Mouse (Mus musculus): Measurements from ENCODE around the gene Cux1.
A peak's percentile ranks its signal among the peaks of the same experiment; 100 is the strongest.
"Not testable (repeated sequence)": the region's sequence is repeated elsewhere in the genome, so short reads cannot be mapped to it uniquely, and the experiment has no call there.

The Cux1 gene

DNA sequence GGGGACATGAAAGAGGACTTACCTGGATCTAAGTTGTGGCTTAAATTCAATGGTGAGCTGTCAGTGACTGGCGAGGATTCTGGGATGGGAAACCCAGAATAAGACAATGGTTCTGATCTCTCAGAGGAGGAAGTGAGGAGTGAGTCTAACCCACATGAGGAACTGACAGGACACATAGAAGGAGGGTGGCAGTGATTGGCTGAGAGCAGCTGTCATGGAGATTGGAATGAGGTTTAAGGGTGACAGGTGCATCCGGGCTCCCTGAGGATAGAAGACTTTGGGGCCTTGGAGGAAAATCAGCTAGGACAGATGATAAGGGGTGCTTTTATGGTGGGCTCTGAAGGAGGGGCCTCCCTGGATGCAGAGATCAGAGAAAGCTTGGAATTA lies 320.8 kb downstream of the Cux1 start, which contains the start of gene Sh2b2:
TSS of gene Sh2b2 (minus strand) at position 105 of the 387 bp plus-strand sequence.
- no peak for DNase-seq (ENCODE audit: low spot score in 2 of 2)

DNA sequence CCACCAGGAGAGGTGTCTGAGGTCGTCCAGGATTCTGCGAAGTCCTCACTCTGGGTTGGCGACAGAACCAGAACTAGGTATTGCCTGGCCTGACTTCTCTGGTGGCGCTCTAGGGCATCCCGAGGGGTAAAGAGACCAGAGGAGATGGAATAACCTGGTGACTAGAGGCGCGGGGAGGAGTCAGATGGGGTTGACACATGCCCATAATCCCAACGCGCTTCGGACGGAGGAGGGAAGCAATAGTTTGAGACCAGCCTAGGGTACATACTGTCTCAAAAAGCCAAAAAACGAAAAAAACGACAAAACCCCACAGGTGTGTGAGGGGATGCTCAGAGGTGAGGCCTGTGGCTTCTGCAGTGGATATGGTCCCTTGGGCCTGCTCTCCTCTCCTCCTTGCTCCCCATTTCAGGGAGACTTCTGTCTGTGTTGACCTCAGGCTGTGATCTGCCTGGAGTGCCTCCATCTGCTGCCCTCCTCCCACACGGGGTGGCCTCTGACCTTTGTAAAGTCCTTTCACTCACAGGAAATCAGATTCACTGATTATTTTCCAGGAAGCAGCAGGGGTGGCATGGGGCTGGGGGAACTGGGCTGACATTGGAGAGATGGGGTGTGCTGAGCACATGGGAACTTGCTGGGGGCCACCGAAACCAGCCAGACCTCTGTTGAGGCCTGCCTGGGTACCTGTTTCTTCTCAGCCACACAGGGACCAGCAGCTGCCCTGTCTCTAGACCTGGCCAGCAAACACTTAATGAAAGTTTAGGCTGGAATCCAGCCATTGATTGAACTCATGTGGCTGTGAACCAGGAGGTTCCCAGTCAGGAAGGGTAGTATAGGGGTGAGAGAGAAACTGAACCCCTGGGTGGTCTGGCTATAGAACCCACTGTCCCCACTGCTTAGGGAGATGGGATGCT lies 321.5 kb downstream of the Cux1 start:
- no peak for DNase-seq (ENCODE audit: low spot score in 2 of 2)

DNA sequence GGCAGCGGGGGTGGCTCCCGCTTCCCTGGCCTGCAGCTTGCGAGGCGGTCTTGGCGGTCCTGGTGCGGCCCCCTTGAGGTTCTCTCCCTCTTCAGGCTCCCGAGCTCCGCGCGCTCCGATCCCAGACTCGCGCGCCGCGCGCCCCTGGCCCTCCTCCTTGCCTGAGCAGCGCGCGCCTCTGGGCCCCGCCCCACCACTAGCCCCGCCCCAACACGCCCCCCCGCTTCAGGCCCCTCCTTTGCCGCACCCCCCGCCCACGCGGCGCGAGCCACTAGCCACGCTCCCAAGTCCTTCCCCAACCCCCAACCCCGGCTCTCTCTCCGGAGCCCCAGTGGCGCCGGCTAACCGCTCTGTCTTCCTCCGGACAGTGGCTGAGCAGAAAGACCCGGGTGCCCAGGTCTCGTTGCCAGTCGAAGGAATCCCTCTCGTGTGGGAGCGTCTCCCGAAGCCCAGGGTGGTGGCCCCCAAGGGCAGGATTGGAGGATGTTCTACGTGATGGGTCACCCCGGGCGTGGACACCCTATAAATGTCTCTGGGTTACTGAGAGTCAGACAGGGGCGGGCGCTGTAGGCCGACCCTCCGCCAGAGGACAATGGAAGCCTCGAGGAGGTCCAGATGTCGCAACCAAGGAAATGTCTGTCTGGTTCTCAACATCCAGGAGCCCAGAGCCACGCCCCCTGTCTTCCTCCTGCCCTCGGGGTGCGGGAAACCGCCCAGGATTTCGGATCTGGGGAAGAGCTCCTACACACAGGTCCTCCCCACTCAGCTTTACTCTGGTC lies 322.3 kb downstream of the Cux1 start:
- DNase-seq (ENCODE audit: low spot score in 2 of 2), result peak; percentile 64 to 76

DNA sequence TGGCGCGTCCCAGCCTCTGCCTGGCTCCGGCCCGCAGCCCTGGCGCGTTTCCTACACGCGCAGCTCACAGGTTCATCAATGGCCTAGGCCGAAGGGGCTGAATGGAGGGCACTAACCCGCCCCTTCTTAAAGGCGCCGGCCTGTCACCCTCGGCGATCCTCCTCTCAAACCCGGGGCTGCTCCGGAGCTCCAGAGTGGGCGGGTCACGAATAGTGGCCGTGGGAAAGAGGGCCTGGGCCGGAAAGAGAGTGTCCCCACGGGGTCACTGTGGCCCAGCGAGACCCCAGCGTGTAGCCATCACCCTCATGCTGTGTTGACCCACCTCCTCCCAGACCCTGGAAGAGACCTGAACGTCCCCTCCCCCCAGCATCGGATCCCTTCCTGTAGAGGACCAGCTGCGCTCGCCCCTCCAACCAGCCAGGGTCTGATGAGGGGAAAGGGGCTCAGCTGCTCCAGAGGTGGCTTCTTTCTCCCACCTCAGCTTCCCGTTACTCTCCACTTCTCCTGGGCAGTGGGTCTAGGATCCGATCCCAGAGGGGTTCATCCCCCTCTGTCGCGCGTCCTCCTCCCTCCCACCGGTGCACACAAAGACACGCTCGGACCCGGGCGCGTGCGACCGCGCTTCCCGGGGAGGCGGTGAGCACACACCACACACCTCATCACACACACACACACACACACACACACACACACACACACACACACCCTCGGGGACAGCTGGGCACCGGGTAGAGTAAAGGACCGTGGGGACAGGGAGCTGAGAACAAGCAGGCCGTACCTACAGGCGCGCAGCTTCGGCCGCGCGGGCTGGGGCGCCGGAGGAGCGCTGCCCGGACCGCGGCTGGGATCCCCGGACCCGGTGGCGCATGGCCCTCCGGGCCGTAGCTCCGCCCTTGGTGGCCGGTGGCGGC lies 323.2 kb downstream of the Cux1 start:
- DNase-seq (ENCODE audit: low spot score in 2 of 2), result peak in 1 of 2 experiments; percentile 30

DNA sequence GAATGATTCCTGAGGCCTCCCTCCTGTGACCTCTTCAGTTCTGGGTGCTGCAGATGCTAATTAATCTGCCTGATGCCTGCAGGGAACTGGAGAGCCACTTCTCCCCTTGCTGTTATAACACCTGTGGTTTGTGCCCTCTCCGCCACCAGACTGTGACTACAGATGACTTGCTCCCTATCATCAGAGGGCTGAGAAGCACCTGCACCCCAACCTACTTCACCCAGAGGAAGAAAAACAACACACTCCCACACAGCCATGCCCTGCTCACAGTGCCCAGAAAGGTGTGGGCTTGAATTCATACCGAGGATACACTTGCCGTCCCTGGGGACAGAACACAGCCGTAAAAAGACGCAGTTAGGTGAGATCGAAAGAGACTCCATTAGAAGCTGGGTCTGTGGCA lies 326.1 kb downstream of the Cux1 start:
- no peak for DNase-seq (ENCODE audit: low spot score in 2 of 2)

DNA sequence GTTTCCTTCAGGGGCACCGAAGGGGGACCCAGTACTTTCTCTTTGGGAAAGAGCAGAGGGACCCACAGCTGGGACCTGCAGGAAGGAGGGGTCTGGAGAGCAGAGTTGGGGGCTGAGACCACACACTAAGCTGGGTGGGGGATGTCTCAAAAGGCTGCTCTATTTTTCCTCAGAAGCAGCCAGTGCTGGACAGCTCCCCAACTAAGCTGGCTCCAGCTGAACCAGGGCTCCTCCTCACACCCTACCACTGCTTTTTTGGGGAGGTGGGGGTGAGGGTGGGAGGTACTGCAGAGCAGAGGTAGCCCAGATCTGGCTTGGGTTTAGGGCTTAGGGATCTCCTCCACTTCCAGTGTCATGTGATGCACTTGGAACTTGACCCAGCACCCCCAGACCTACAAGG lies 326.9 kb downstream of the Cux1 start:
- no peak for DNase-seq (ENCODE audit: low spot score in 2 of 2)

DNA sequence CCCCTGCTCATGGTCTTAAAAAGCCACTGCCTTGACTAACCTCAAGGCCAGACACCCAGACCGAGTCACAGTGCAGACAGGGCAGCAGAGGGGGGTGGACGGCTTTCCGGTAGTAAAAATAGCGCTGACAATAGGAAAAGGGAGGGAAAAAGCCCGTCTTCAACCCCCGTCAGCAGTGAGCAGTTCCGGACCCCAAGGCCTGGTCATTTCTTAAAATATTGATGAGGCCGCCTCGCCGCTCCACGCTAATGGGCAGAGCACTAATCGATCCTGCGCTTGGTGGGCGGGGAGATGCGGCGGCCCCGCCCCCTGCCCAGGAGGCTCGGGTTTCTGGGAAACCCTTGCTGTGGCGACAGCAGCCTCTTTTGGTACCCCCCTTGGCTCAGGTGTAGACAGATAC lies 329.7 kb downstream of the Cux1 start:
- DNase-seq (ENCODE audit: low spot score in 2 of 2), result no peak

DNA sequence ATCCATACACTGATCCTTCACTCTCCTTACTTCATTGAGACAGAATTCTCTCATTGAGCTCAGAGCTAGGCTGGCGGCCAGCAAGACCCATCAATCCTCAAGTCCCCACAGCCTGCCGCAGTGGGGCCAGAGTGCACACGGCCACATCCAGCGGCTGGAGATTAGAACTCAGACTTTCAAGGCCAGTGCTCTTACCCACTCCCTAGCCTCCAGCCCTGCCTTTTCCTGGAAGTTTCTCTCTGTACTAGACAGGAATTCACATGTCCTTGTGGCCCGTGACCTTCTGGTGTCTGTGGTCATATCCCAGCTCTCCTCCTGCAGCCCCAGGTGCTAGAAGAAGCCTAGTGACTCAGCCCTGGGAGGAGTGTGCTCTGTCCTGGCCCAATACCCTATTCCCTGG lies 330.7 kb downstream of the Cux1 start:
- no peak for DNase-seq (ENCODE audit: low spot score in 2 of 2)

DNA sequence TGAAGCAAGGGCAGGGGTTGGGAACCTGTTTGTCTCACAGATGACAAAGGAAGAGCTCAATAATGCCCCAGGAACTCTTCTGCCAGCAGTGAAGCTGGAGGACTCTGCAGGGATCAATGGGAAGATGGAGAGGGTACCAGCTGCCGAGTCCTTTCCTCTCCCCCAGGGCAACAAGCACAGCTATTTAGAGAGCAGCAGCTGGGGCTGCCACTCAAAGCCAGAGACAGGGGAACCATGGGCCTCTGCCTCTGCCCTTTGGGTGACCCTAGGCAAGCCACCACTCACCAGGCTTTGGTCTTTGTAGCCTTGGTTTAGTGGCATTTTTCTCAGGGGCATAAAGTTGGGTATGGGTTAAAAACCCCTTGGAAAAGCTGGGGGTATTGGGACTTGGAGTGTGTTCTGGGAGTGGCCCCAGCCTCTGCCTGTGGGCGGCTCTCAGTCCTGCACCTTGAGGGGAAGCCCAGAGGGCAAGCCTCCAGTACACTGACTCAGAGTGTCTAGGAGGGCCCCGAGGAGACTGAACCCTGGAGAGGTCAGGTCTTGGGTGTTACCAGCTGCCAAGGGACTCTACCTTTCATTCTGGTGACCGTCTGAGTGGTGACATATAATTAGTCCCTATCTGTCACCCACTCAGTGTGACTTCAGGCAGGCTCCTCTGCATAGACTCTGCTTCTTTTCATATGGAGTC lies 336.8 kb downstream of the Cux1 start:
- no peak for DNase-seq (ENCODE audit: low spot score in 2 of 2)

DNA sequence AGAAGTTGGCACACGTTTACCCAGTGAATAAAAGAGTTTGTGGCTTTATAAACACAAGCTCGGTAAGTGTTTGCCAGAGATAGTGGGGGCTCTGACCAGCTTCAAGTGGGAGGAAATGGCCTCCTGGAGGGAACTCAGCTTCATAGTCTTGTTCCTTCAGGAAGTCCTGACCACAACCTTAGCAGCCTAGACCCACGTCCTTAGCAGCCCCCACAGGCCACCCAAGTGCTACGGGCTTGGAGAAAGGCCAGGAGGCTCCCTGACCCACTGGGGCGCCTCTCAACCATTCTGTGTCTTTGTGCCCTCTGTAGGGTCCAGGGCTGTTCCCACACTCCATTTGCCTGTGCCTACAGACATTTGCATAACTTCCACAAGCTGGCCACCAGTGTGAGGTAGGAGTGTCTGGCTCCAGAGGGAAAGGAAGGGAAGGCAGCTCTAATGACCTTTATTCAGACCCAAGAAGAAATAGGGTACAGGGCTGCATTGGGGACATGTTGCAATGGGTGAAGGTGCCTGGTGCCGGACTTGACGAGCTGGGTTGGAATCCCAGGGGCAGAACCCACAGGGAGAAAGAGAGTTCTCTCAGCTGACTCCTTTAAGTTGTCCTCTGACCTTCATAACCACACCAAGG lies 340.9 kb downstream of the Cux1 start:
- no peak for DNase-seq (ENCODE audit: low spot score in 2 of 2)

DNA sequence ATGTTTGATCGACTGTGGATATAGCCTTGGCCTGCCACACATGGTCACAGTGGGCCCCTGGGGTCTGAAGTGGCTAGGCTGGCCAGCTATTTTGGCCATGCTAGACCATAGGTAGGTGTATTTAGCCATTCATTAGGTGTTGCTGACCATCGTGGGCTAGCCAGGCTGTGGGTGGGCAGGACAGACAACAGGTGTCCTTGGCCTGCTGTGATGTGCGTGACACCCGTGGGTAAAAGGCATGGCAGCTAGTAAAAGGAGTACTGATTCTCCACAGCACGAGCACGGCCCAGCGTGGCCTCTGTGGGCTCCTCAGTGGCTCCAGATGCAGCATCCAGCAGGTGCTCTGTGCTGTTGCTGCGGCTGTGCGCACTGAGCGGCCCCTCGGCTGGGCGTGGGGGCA lies 348.7 kb downstream of the Cux1 start:
- DNase-seq (ENCODE audit: low spot score in 2 of 2), result no peak

DNA sequence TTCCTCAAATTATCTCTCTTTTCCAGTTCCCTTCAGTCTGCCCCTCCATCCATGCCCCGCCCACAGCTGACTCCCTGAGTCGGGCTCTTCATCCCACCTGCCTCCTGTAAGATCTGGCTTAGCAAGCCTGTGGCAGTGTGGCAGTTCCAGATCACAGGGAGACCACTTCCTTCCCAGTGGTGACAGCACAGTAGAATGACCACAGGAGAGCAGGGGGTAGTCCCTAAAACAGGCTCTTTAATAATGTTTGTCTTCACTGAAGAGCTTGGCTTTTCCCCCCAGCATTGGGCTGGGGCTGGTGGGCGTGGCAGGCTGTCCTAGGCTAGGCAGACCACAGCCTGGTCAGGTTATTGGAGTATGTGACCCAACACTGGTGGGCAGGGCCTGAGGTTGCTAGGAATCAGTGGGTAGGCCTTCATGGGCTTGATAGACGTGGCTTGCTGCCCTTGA lies 349.3 kb downstream of the Cux1 start:
- no peak for DNase-seq (ENCODE audit: low spot score in 2 of 2)

DNA sequence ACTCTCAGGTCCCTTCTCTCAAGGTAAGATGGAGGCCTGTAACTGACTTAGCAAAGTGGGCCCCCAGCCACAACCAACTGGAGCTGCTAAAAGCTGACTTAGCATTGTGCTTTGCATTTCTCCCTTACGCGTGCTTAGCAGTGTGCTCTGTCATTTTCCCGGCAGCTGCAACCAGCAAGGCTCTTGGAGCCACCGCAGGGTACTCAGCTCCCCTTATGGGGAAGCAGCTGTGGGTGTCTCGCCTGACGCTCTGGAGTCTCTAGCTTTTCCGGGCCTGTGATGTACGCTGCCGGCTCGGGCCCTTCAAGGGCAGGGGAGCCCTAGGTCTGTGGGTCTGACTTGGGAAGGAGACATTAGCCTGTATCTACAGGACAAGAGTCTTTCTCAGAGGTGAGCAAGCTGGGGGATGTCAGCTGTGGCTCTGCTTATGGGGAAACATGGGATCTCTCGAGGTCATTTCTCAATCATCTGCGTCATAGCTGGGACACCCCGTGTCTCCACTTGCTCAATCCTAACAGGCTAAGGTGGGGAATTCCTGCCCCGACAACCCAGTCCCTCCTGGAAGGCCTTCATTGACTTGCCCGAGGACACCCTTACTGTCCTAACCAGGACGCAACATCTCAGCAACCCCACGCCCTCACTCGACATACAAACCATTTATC lies 350.2 kb downstream of the Cux1 start:
- DNase-seq (ENCODE audit: low spot score in 2 of 2), result no peak

DNA sequence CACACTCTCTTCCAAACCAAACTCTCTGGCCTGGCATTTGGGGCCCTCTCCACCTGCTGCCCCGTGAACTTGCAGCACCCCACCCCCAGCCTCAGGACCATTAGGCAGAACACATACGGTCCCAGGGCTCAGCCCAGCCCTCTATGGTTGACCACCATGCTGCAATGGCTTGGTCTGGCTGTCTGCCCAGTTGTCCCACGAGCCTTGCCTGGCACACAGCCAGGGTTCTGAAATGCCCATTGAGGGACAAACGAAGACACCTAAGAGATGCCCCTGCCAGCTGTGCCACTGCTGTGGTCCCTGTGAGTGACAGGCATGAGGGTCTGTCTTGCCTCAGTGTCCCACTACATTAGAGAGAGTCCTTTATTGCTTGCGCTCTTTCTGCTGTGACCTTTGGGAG lies 351.3 kb downstream of the Cux1 start:
- DNase-seq (ENCODE audit: low spot score in 2 of 2), result peak in 1 of 2 experiments; percentile 44

DNA sequence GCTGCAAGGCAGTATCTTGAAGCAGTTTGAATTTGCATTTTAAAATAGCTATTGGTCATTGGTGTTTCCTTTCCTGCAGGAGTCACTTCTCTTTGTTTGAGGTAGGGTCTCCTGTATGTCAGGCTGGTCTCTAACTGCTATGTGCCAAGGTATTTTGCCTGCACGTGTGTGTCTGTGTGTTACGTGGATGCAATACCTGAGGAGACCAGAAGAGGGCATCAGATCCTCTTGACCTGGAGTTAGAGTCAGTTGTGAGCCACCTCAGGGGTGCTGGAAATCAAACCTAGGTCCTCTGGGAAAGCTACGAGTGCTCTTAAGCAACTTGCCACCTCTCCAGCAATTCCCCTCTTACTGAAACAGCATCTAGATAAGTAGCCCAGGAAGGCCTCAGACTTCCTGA lies 352.1 kb downstream of the Cux1 start:
- no peak for DNase-seq (ENCODE audit: low spot score in 2 of 2)

DNA sequence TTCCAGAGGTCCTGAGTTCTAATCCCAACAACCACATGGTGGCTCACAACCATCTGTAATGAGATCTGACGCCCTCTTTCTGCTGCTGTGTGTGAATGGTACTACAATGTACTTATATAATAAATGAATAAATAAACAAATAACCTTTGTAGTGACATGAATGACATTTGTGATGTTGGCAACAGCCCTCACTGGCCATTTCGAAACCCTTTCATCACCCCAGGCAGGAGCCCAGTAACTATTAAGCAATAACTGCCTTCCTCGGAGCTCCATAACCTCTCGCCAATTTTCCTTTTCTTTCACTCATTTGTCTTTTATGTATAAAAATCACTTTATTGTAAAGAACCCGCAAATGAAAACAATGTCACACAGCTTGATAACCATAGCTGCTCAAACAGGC lies 353.6 kb downstream of the Cux1 start:
- no peak for DNase-seq (ENCODE audit: low spot score in 2 of 2)

DNA sequence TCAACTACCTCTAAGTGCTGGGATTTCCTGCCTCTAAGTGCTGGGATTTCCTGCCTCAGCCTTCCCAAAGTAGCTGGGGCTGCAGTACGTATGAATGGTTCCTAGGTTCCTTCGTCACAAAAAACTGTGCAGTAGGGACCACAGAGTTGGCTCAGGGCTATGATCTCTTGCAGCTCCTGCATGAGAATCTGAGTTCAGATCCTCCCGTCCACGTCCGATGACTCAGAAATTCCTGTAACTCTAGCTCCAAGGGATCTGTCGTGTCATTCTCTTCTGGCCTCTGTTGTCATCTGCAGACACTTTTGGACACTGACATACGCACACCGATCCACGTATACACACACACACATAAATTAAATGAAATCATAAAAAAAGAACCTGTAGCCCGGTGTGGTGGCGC lies 354.6 kb downstream of the Cux1 start:
- no peak for DNase-seq (ENCODE audit: low spot score in 2 of 2)

DNA sequence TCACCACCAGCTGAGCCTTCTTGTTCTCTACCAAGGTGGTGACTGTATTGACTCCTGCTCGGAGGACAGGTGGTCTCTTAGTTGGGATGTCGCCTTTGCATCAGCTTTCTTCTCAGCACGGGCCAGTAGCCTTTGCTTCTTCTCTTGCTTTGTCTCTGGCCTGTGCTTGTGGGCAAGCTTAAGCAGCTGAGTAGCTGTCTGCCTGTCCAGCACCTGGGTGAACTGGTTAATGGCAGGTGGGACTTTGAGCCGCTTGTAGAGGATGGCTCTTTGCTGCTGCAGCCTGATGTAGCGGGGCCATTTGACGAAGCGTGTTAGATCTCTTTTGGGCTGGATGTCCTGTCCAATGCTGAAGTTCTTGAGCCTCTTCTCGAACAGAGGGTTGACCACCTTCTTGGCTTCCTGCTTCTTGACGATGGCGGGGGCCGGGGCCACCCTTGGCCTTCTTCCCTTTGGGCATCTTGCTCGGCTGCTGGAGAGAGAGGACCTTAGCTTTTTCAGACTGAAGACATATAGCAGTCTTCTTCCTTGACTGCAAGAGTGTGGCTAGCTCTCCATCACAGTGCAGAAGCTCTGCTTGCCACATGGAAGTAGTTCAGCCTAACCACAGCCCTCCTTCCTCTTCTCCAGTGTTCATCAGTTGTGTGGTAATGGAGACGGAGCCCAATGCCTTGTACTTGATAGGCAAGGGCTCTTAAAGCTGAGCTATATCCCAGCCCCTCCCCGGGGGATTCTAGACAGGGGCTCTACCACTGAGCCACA lies 355.8 kb downstream of the Cux1 start:
- not testable (repeated sequence) for DNase-seq (ENCODE audit: low spot score in 2 of 2)

DNA sequence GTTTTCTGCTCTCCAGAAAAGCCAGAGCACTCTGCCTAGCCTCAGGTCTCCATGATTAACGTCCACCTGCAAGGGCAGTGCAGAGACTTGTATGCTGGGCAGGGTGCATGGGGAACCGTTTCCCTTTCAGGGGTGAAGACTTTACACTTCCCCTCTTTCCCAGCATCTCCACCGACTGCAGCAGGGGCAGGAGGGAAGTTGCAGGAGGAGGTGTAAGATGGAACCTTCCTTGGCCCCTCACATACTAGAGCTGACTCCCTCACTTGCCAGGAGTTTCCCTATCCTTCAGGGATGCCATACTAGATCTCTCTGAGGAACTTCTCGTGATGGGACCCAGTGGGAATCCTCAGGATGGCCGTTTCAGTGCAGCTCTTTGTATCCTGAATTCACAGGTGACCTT lies 356.7 kb downstream of the Cux1 start:
- DNase-seq (ENCODE audit: low spot score in 2 of 2), result no peak

All from urinary bladder, postnatal 36 days (tissue).